Mouse (Mus musculus) gastrocnemius, adult 8-10 months (tissue): ENCODE results near the gene Cntnap2. TPM values are rescaled to one million over a fixed set of nuclear protein-coding genes. Genes with fewer than 3 reads are reported as not detected.
"Not testable (repeated sequence)": the region's sequence is repeated elsewhere in the genome, so short reads cannot be mapped to it uniquely, and the experiment has no call there.

Experiments
- DNase-seq, 2 experiments: peaks; one replicate each; pipeline ENCODE4 v3.0.0; 2022; ENCODE audit warnings: low spot score in 2 of 2
- total RNA-seq, 4 experiments: library from RNA; stranded (reverse); gene quantifications; 2 replicates each; pipeline ENCODE4 v1.2.4; 2022

The Cntnap2 gene
- total RNA-seq, 4 experiments from 2014 or later = 4.4 to 9.3 (median 6.0) TPM

GRCm38 (mm10) chr6:46963693-46964092, 1904.5 kb downstream of the Cntnap2 start:
- DNase-seq = no peak

GRCm38 (mm10) chr6:46972640-46973039, 1913.5 kb downstream of the Cntnap2 start:
- no peak for DNase-seq

GRCm38 (mm10) chr6:46996010-46996602, 1936.9 kb downstream of the Cntnap2 start:
- DNase-seq = no peak

- DNase-seq = no peak
Measured at GRCm38 (mm10) chr6:47004430-47004829, 1945.3 kb downstream of the Cntnap2 start.

GRCm38 (mm10) chr6:47012933-47013332, 1953.8 kb downstream of the Cntnap2 start:
- DNase-seq = no peak

GRCm38 (mm10) chr6:47013535-47013934, 1954.4 kb downstream of the Cntnap2 start:
- peak in 1 of 2 experiments; percentile 19 for DNase-seq

GRCm38 (mm10) chr6:47014886-47015586, 1955.9 kb downstream of the Cntnap2 start:
- no peak for DNase-seq

- no peak for DNase-seq
Measured at GRCm38 (mm10) chr6:47026064-47026686, 1967.0 kb downstream of the Cntnap2 start.

- DNase-seq = no peak
Measured at GRCm38 (mm10) chr6:47031362-47031761, 1972.2 kb downstream of the Cntnap2 start.

- no peak for DNase-seq
Measured at GRCm38 (mm10) chr6:47042602-47043001, 1983.4 kb downstream of the Cntnap2 start.

GRCm38 (mm10) chr6:47043586-47043985, 1984.4 kb downstream of the Cntnap2 start:
- no peak for DNase-seq

GRCm38 (mm10) chr6:47044385-47045200, 1985.4 kb downstream of the Cntnap2 start:
- DNase-seq = no peak

GRCm38 (mm10) chr6:47049051-47049450, 1989.9 kb downstream of the Cntnap2 start:
- DNase-seq = no peak

GRCm38 (mm10) chr6:47050319-47051222, 1991.4 kb downstream of the Cntnap2 start:
- no peak for DNase-seq

GRCm38 (mm10) chr6:47061341-47061740, 2002.2 kb downstream of the Cntnap2 start:
- no peak for DNase-seq

GRCm38 (mm10) chr6:47089998-47090397, 2030.8 kb downstream of the Cntnap2 start:
- no peak for DNase-seq

- no peak for DNase-seq
Measured at GRCm38 (mm10) chr6:47104951-47105350, 2045.8 kb downstream of the Cntnap2 start.

GRCm38 (mm10) chr6:47109582-47110220, 2050.5 kb downstream of the Cntnap2 start:
- DNase-seq = no peak

- not testable (repeated sequence) for DNase-seq
Measured at GRCm38 (mm10) chr6:47134063-47134462, 2074.9 kb downstream of the Cntnap2 start.

- DNase-seq = not testable (repeated sequence)
Measured at GRCm38 (mm10) chr6:47153018-47153417, 2093.9 kb downstream of the Cntnap2 start.
